Comparison of ENCODE assay signal across 10 mouse cellular contexts in the genomic region with DNA sequence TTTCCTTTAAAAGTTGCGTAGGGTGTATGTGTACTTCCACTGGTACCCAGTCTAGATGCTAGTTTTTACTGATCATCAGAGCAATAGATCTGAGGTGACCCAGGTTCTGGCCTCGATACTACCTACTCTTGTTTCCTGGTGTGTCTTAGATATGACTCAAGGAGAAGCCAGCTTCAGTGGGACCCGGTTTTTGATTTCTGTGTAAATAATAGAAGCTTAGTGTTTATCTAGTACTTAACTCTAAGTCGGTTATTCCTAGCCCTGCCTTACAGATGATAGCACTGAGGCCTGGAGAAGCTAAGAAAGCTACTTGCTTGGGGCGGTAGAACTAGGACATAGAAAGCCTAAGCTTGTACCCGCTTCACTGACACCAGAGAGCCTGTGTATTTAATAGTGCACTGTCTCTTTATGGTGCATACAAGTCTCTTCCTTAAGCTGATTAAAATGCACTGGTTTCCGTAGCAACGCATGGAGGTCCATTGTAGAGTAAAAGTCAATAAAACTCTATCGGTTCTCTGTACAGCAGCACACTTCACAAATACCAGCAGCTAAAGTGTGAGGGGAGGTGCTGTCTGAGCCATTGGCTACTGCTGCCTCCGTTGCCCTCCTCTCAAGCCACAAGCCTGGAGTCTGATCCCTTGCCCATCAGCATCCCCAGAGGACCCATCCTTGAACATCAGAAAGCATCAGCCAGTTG.
DNase-seq lines count a peak whose midpoint lies in the region; ATAC-seq lines count a peak whose summit lies in the region.
"Had no signal": no experiment of that assay in that cellular context is flagged by ENCODE, and none has a peak within 500 bp of the region (broad histone marks: within the 10 kb centered on the region; RNA-seq: fewer than 3 reads in every experiment).

No protein-coding gene starts in this region.

- no peak overlapping the region for H3K27ac ChIP-seq in forebrain, embryonic 14.5 days (ENCODE audit: low read depth, low read length)
- H3K27ac ChIP-seq in intestine, embryonic 16.5 days (ENCODE audit: low read length): no peak overlapping the region
- H3K27ac ChIP-seq in neural tube, embryonic 15.5 days (replicated peaks): peak overlapping the region; percentile 19
- H3K27ac ChIP-seq: liver, embryonic 12.5 days had no signal

- ATAC-seq in forebrain, embryonic 14.5 days: peak; percentile 45; the same call in 1 of the 2 replicates
- peak; percentile 31; the same call in 1 of the 2 replicates for ATAC-seq in intestine, embryonic 16.5 days
- ATAC-seq in neural tube, embryonic 15.5 days (ENCODE audit: low FRiP score): peak; percentile 83
- ATAC-seq: inflammation-experienced regulatory T-cells, adult 6 months; liver, embryonic 12.5 days had no signal

- H3K4me2 ChIP-seq in forebrain, embryonic 14.5 days (ENCODE audit: low read length): peak overlapping the region; percentile 10; the same call in 1 of the 2 replicates
- no peak overlapping the region for H3K4me2 ChIP-seq in intestine, embryonic 16.5 days (ENCODE audit: low read depth, low read length)
- peak overlapping the region; percentile 30 for H3K4me2 ChIP-seq in neural tube, embryonic 15.5 days
- H3K4me2 ChIP-seq: liver, embryonic 12.5 days had no signal

- 47% methylated on average over 10 of the region's 10 CpGs for WGBS in forebrain, embryonic 14.5 days
- 51% methylated on average over 10 of the region's 10 CpGs for whole genome bisulfite sequencing in intestine, embryonic 16.5 days
- WGBS in neural tube, embryonic 15.5 days: 29% methylated on average over 10 of the region's 10 CpGs

- peaks cover 33% of the 10 kb centered on the region for H3K4me1 ChIP-seq in forebrain, embryonic 14.5 days (ENCODE audit: control insufficient read depth, insufficient read depth, low read length)
- H3K4me1 ChIP-seq in intestine, embryonic 16.5 days (ENCODE audit: control insufficient read depth, insufficient read depth, low read length): 0 out of 2 replicates have a peak, but pooled peaks cover 4% of the 10 kb centered on the region
- peaks cover 29% of the 10 kb centered on the region for H3K4me1 ChIP-seq in neural tube, embryonic 15.5 days
- H3K4me1 ChIP-seq: liver, embryonic 12.5 days had no signal

- no peak overlapping the region for H3K4me3 ChIP-seq in forebrain, embryonic 14.5 days (ENCODE audit: low read depth, low read length)
- no peak overlapping the region for H3K4me3 ChIP-seq in intestine, embryonic 16.5 days (ENCODE audit: low read length)
- H3K4me3 ChIP-seq in neural tube, embryonic 15.5 days (replicated peaks): no peak overlapping the region
- H3K4me3 ChIP-seq: liver, embryonic 12.5 days had no signal

- no peaks in the 10 kb centered on the region for H3K27me3 ChIP-seq in forebrain, embryonic 14.5 days (replicated peaks; ENCODE audit: control insufficient read depth, insufficient read depth, low read length)
- H3K27me3 ChIP-seq in intestine, embryonic 16.5 days (replicated peaks; ENCODE audit: control insufficient read depth, insufficient read depth, low read length): no peaks in the 10 kb centered on the region
- H3K27me3 ChIP-seq in neural tube, embryonic 15.5 days (replicated peaks): no peaks in the 10 kb centered on the region
- H3K27me3 ChIP-seq: liver, embryonic 12.5 days had no signal

- no peaks in the 10 kb centered on the region for H3K9me3 ChIP-seq in forebrain, embryonic 14.5 days (replicated peaks; ENCODE audit: control insufficient read depth, low read length)
- no peaks in the 10 kb centered on the region for H3K9me3 ChIP-seq in intestine, embryonic 16.5 days (ENCODE audit: control insufficient read depth, low read length)
- H3K9me3 ChIP-seq in neural tube, embryonic 15.5 days (replicated peaks): no peaks in the 10 kb centered on the region
- H3K9me3 ChIP-seq: liver, embryonic 12.5 days had no signal

- H3K36me3 ChIP-seq in forebrain, embryonic 14.5 days (ENCODE audit: control insufficient read depth, insufficient read depth, low read length): no peaks in the 10 kb centered on the region
- no peaks in the 10 kb centered on the region for H3K36me3 ChIP-seq in intestine, embryonic 16.5 days (ENCODE audit: control insufficient read depth, insufficient read depth, low read length)
- no peaks in the 10 kb centered on the region for H3K36me3 ChIP-seq in neural tube, embryonic 15.5 days
- H3K36me3 ChIP-seq: liver, embryonic 12.5 days had no signal

- H3K9ac ChIP-seq in forebrain, embryonic 14.5 days (ENCODE audit: low read length): no peak overlapping the region
- no peak overlapping the region for H3K9ac ChIP-seq in intestine, embryonic 16.5 days (ENCODE audit: low read depth, low read length)
- no peak overlapping the region for H3K9ac ChIP-seq in neural tube, embryonic 15.5 days (replicated peaks)
- H3K9ac ChIP-seq: liver, embryonic 12.5 days had no signal

- DNase-seq in embryo, embryonic 11 days: peak; percentile 47
- DNase-seq in forebrain, embryonic 14.5 days (ENCODE audit: low spot score): peak; percentile 69
- DNase-seq in gastrocnemius, postnatal 25 days: no peak
- no peak for DNase-seq in adrenal gland, postnatal 36 days
- no peak for DNase-seq in kidney, adult 9 months
- DNase-seq: cerebellum, postnatal 36 days had no signal

Comparison
In these comparisons a context has a peak if more than half of its experiments do, and no peak if none do; other contexts are left out.
1. DNase-seq: peak in embryo, embryonic 11 days (single experiment) and forebrain, embryonic 14.5 days (single experiment); none in gastrocnemius, postnatal 25 days (single experiment), adrenal gland, postnatal 36 days (0 of 2) and kidney, adult 9 months (single experiment).
2. ATAC-seq: peak in every context shown above with its lines; median percentile 83 in neural tube, embryonic 15.5 days; 45 in forebrain, embryonic 14.5 days; 31 in intestine, embryonic 16.5 days.